Mouse (Mus musculus) forebrain, embryonic 15.5 days (tissue): ENCODE results near the gene Wars2. TPM values are rescaled to one million over a fixed set of nuclear protein-coding genes. Genes with fewer than 3 reads are reported as not detected.

Experiments used
- ATAC-seq: fragments of 200-750 bp; cut with Nextera tagmentation; replicated peaks from 2 replicates; pipeline ENCODE4 v1.8.0; 2017; ENCODE audit warnings: mild to moderate bottlenecking, moderate TSS enrichment, moderate library complexity
- H3K27ac ChIP-seq: fragments of 300-500 bp; sonication (generic); replicated peaks from 2 replicates; pipeline ENCODE4 v1.5.1; 2015; ENCODE audit warnings: mild to moderate bottlenecking, inconsistent platforms
- H3K27me3 ChIP-seq: fragments of 300-500 bp; sonication (generic); 2 replicates; pipeline ENCODE4 v1.6.1; 2015; ENCODE audit warnings: inconsistent platforms
- H3K36me3 ChIP-seq: fragments of 300-500 bp; sonication (generic); 2 replicates; pipeline ENCODE4 v1.6.1; 2015; ENCODE audit warnings: mild to moderate bottlenecking, inconsistent platforms
- H3K4me1 ChIP-seq: fragments of 300-500 bp; sonication (generic); 2 replicates; pipeline ENCODE4 v1.6.1; 2015; ENCODE audit warnings: inconsistent platforms
- H3K4me2 ChIP-seq: fragments of 300-500 bp; sonication (generic); replicated peaks from 2 replicates; pipeline ENCODE4 v1.6.1; 2015; ENCODE audit warnings: mild to moderate bottlenecking, inconsistent platforms
- H3K4me3 ChIP-seq: fragments of 300-500 bp; sonication (generic); 2 replicates; pipeline ENCODE4 v1.5.1; 2015; ENCODE audit warnings: mild to moderate bottlenecking, inconsistent platforms
- H3K9ac ChIP-seq: fragments of 300-500 bp; sonication (generic); replicated peaks from 2 replicates; pipeline ENCODE4 v1.6.1; 2015; ENCODE audit warnings: mild to moderate bottlenecking, inconsistent platforms
- H3K9me3 ChIP-seq: fragments of 300-500 bp; sonication (generic); 2 replicates; pipeline ENCODE4 v1.6.1; 2016; ENCODE audit warnings: inconsistent platforms
- WGBS: fragments of 180-500 bp; shearing (Covaris S2); methylation state at CpG from one replicate; pipeline ENCODE4 v1.1.7; 2015; ENCODE audit warnings: mixed read lengths; 5-methylcytosine and 5-hydroxymethylcytosine counted together
- microRNA-seq: library from miRNA; unstranded; fragments of <30 nt; microRNA quantifications from one replicate; pipeline ENCODE4, GENCODE M21; 2016
- polyA plus RNA-seq: library from polyadenylated mRNA; unstranded; fragments of >200 nt; fragmentation: Nextera tagmentation; extraction: Ambion mirVana; gene quantifications from 2 replicates; pipeline ENCODE4 v1.2.1, GENCODE M21; 2015

Gene Wars2
- polyA plus RNA-seq, 1 experiment from 2014 or later, result 5.9 TPM

GRCm38 (mm10) chr3:99261986-99262385 is 121.1 kb downstream of the Wars2 start:
- Histone ChIP-seq H3K36me3 (no peaks in the 10 kb centered on the region), H3K4me3 (no peak overlapping the region), H3K27me3 (peaks cover 94% of the 10 kb centered on the region), H3K9ac (no peak overlapping the region), H3K27ac (no peak overlapping the region), H3K9me3 (no peaks in the 10 kb centered on the region), H3K4me1 (no peaks in the 10 kb centered on the region), H3K4me2 (no peak overlapping the region)
- no peak for ATAC-seq
- WGBS, result 2% methylated on average over 2 of the region's 2 CpGs

GRCm38 (mm10) chr3:99263471-99263903 is 122.6 kb downstream of the Wars2 start:
- H3K36me3 ChIP-seq, result no peaks in the 10 kb centered on the region
- no peak overlapping the region for H3K27ac ChIP-seq
- H3K4me1 ChIP-seq, result no peaks in the 10 kb centered on the region
- no peaks in the 10 kb centered on the region for H3K9me3 ChIP-seq
- H3K9ac ChIP-seq, result no peak overlapping the region
- ATAC-seq, result no peak
- H3K4me3 ChIP-seq, result no peak overlapping the region
- WGBS, result 8% methylated on average over 9 of the region's 9 CpGs
- no peak overlapping the region for H3K4me2 ChIP-seq
- peaks cover 81% of the 10 kb centered on the region for H3K27me3 ChIP-seq

GRCm38 (mm10) chr3:99264695-99265094 is 123.8 kb downstream of the Wars2 start:
- ATAC-seq, result no peak
- no peaks in the 10 kb centered on the region for H3K4me1 ChIP-seq
- 15% methylated on average over 7 of the region's 7 CpGs for WGBS

GRCm38 (mm10) chr3:99266752-99267303 is 126.0 kb downstream of the Wars2 start:
- Histone ChIP-seq H3K36me3 (no peaks in the 10 kb centered on the region), H3K9ac (no peak overlapping the region), H3K27me3 (peaks cover 63% of the 10 kb centered on the region), H3K4me3 (no peak overlapping the region), H3K9me3 (no peaks in the 10 kb centered on the region), H3K4me1 (no peaks in the 10 kb centered on the region), H3K27ac (no peak overlapping the region), H3K4me2 (no peak overlapping the region)
- ATAC-seq, result no peak
- 23% methylated on average over 10 of the region's 10 CpGs for WGBS

More at GRCm38 (mm10) chr3:99264695-99265094, 123.8 kb downstream of the Wars2 start:
- Histone ChIP-seq H3K4me2 (no peak overlapping the region), H3K9me3 (no peaks in the 10 kb centered on the region), H3K27ac (no peak overlapping the region), H3K27me3 (peaks cover 79% of the 10 kb centered on the region), H3K9ac (no peak overlapping the region), H3K4me3 (no peak overlapping the region), H3K36me3 (no peaks in the 10 kb centered on the region)

- H3K9ac ChIP-seq, result no peak overlapping the region
- H3K27ac ChIP-seq, result no peak overlapping the region
- no peak overlapping the region for H3K4me2 ChIP-seq
- ATAC-seq, result no peak
- H3K4me3 ChIP-seq, result no peak overlapping the region
- no peaks in the 10 kb centered on the region for H3K4me1 ChIP-seq
- H3K9me3 ChIP-seq, result no peaks in the 10 kb centered on the region
- no peaks in the 10 kb centered on the region for H3K36me3 ChIP-seq
- H3K27me3 ChIP-seq, result no peaks in the 10 kb centered on the region
- 20% methylated on average over 12 of the region's 12 CpGs for WGBS
Measured at GRCm38 (mm10) chr3:99277973-99278580, 137.2 kb downstream of the Wars2 start.

- Histone ChIP-seq H3K27ac (no peak overlapping the region), H3K36me3 (no peaks in the 10 kb centered on the region), H3K9ac (no peak overlapping the region), H3K9me3 (no peaks in the 10 kb centered on the region), H3K4me1 (no peaks in the 10 kb centered on the region), H3K4me2 (no peak overlapping the region), H3K4me3 (no peak overlapping the region), H3K27me3 (no peaks in the 10 kb centered on the region)
- 88% methylated on average over 3 of the region's 3 CpGs for WGBS
- ATAC-seq, result no peak
Measured at GRCm38 (mm10) chr3:99279718-99280117, 138.8 kb downstream of the Wars2 start.

- H3K27ac ChIP-seq, result no peak overlapping the region
- no peak overlapping the region for H3K9ac ChIP-seq
- H3K9me3 ChIP-seq, result no peaks in the 10 kb centered on the region
- H3K4me2 ChIP-seq, result no peak overlapping the region
- ATAC-seq, result no peak
- no peak overlapping the region for H3K4me3 ChIP-seq
- H3K36me3 ChIP-seq, result no peaks in the 10 kb centered on the region
- H3K27me3 ChIP-seq, result no peaks in the 10 kb centered on the region
- 79% methylated on average over 4 of the region's 4 CpGs for WGBS
- no peaks in the 10 kb centered on the region for H3K4me1 ChIP-seq
Measured at GRCm38 (mm10) chr3:99281453-99281852, 140.6 kb downstream of the Wars2 start.

GRCm38 (mm10) chr3:99288302-99288701 is 147.4 kb downstream of the Wars2 start:
- H3K27me3 ChIP-seq, result no peaks in the 10 kb centered on the region
- WGBS, result 62% methylated on average over 2 of the region's 2 CpGs
- H3K9me3 ChIP-seq, result no peaks in the 10 kb centered on the region
- H3K4me1 ChIP-seq, result peaks cover 4% of the 10 kb centered on the region
- H3K4me3 ChIP-seq, result no peak overlapping the region
- no peak overlapping the region for H3K4me2 ChIP-seq
- ATAC-seq, result no peak
- H3K27ac ChIP-seq, result no peak overlapping the region
- H3K36me3 ChIP-seq, result no peaks in the 10 kb centered on the region
- H3K9ac ChIP-seq, result no peak overlapping the region

Small RNAs within 50 kb of the gene (microRNA-seq; reads per million reads assigned to microRNA genes)
- gene Mir6481, result not detected

Other genes with a start within 250 kb of the Wars2 start
- 0.20 TPM in 1 of 2 replicates, not detected in the other for gene Hao2, start 247.8 kb upstream of the Wars2 start, polyA plus RNA-seq
- 0.56 and 0.69 TPM in 2 replicates for gene Tbx15, start 99.3 kb downstream of the Wars2 start, polyA plus RNA-seq